Mouse (Mus musculus): ENCODE results near the gene Zfp316.

The Zfp316 gene

GRCm38 (mm10) chr5:143269363-143270150 is at the start of gene Zfp316:
TSS of gene Zfp316 (minus strand) at chr5:143270022.
- peak; percentile 34 for DNase-seq (ENCODE audit: low read depth, low spot score)

GRCm38 (mm10) chr5:143317288-143317610 is 47.4 kb upstream of the Zfp316 start:
- DNase-seq (ENCODE audit: low read depth, low spot score): no peak

GRCm38 (mm10) chr5:143316605-143317287 is 46.9 kb upstream of the Zfp316 start:
- no peak for DNase-seq (ENCODE audit: low read depth, low spot score)

- DNase-seq (ENCODE audit: low read depth, low spot score): no peak
These were observed 45.7 kb upstream of the Zfp316 start for GRCm38 (mm10) chr5:143315514-143315888.

- peak; percentile 85 for DNase-seq (ENCODE audit: low read depth, low spot score)
These were observed 45.1 kb upstream of the Zfp316 start, which contains the start of gene E130309D02Rik for GRCm38 (mm10) chr5:143314730-143315513. TSS of gene E130309D02Rik (minus strand) at chr5:143315360.

- DNase-seq (ENCODE audit: low read depth, low spot score): no peak
These were observed 44.4 kb upstream of the Zfp316 start for GRCm38 (mm10) chr5:143314183-143314729.

- peak; percentile 80 for DNase-seq (ENCODE audit: low read depth, low spot score)
These were observed 42.1 kb upstream of the Zfp316 start for GRCm38 (mm10) chr5:143311886-143312285.

GRCm38 (mm10) chr5:143309916-143310315 is 40.1 kb upstream of the Zfp316 start:
- DNase-seq (ENCODE audit: low read depth, low spot score): no peak

- no peak for DNase-seq (ENCODE audit: low read depth, low spot score)
These were observed 39.0 kb upstream of the Zfp316 start for GRCm38 (mm10) chr5:143308825-143309224.

- DNase-seq (ENCODE audit: low read depth, low spot score): no peak
These were observed 34.4 kb upstream of the Zfp316 start for GRCm38 (mm10) chr5:143304251-143304650.

- DNase-seq (ENCODE audit: low read depth, low spot score): no peak
These were observed 31.5 kb upstream of the Zfp316 start for GRCm38 (mm10) chr5:143301296-143301695.

GRCm38 (mm10) chr5:143299686-143300085 is 29.9 kb upstream of the Zfp316 start:
- DNase-seq (ENCODE audit: low read depth, low spot score): peak; percentile 38

GRCm38 (mm10) chr5:143298391-143298790 is 28.6 kb upstream of the Zfp316 start:
- no peak for DNase-seq (ENCODE audit: low read depth, low spot score)

GRCm38 (mm10) chr5:143297986-143298385 is 28.2 kb upstream of the Zfp316 start:
- DNase-seq (ENCODE audit: low read depth, low spot score): no peak

- no peak for DNase-seq (ENCODE audit: low read depth, low spot score)
These were observed 25.5 kb upstream of the Zfp316 start for GRCm38 (mm10) chr5:143295330-143295729.

- no peak for DNase-seq (ENCODE audit: low read depth, low spot score)
These were observed 25.0 kb upstream of the Zfp316 start for GRCm38 (mm10) chr5:143294862-143295261.

GRCm38 (mm10) chr5:143293404-143293803 is 23.6 kb upstream of the Zfp316 start, which contains the start of gene Zfp853:
TSS of gene Zfp853 (minus strand) at chr5:143293623.
- DNase-seq (ENCODE audit: low read depth, low spot score): no peak

- DNase-seq (ENCODE audit: low read depth, low spot score): no peak
These were observed 23.1 kb upstream of the Zfp316 start for GRCm38 (mm10) chr5:143292879-143293278.

GRCm38 (mm10) chr5:143289299-143289698 is 19.5 kb upstream of the Zfp316 start:
- no peak for DNase-seq (ENCODE audit: low read depth, low spot score)

- DNase-seq (ENCODE audit: low read depth, low spot score): no peak
These were observed 18.6 kb upstream of the Zfp316 start for GRCm38 (mm10) chr5:143288378-143288911.

- peak; percentile 30 for DNase-seq (ENCODE audit: low read depth, low spot score)
These were observed 18.0 kb upstream of the Zfp316 start for GRCm38 (mm10) chr5:143287774-143288328.
